Mouse (Mus musculus) stomach, postnatal 0 days (tissue): ENCODE data around the gene Slc10a7.

Experiments used
- CTCF ChIP-seq: IDR thresholded peaks from 2 replicates; pipeline ENCODE4 v1.5.1; 2016; ENCODE audit warnings: antibody characterized with exemption, low read depth, mild to moderate bottlenecking, moderate library complexity
- EP300 ChIP-seq: optimal IDR thresholded peaks from 2 replicates; pipeline ENCODE3; 2016; ENCODE audit warnings: antibody characterized with exemption

DNA sequence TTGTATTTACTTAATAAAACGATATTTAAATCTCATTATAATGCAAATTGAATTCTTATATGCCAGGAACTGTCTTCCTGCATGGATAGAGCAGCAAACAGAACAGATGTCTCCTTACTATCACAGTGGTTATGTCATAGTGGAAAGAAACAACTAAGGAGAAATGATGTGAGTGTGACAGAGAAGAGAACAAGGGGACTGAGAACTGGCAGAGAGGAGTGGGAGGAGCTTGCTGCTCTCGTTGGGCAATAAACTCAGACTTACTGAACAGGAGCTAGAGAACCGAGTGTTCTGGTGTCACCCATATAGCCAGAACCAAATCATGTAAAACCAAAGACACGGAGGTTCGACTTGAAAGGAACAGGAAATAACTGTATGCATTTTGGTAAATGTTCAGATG lies 158.3 kb downstream of the Slc10a7 start:
- TF ChIP-seq CTCF (no peak), EP300 (no peak)
